Mouse (Mus musculus): ENCODE measurements at regions not wholly inside any gene's neighbourhood (a gene's known extent, or its start where the extent isn't known, plus 50 kb on each side); places are given as distances from the start of the nearest gene placed in this dataset.
A peak's percentile ranks its signal among the peaks of the same experiment; 100 is the strongest.
"Not testable (repeated sequence)": the region's sequence is repeated elsewhere in the genome, so short reads cannot be mapped to it uniquely, and the experiment has no call there.

DNA sequence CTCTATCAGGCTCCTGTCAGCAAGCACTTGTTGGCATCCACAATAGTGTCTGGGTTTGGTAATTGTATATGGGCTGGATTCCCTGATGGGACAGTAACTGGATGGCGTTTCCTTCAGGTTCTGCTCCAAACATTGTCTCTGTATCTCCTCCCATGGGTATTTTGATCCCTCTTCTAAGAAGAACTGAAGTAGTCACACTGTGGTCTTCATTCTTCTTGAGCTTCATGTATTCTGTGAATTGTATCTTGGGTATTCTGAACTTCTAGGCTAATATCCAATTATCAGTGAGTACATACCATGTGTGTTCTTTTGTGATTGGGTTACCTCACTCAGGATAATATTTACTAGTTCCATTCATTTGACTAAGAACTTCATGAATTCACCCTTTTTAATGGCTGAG, 119.2 kb upstream of the Gm21119 start:
- H3K9ac ChIP-seq (ENCODE audit: low read depth, low read length); H3K36me3 ChIP-seq (ENCODE audit: control insufficient read depth, insufficient read depth, low read length); H3K27ac ChIP-seq; H3K79me2 ChIP-seq (replicated peaks; ENCODE audit: control insufficient read depth, insufficient read depth, low read length); H3K4me1 ChIP-seq (ENCODE audit: control insufficient read depth, insufficient read depth, low read length); H3K4me3 ChIP-seq; H3K27me3 ChIP-seq (ENCODE audit: control insufficient read depth, insufficient read depth, low read length); intact Hi-C loops (cut with DNase I): not testable (repeated sequence)
- peak in 1 of 2 experiments; percentile 8 for DNase-seq
- no CpG with 5 or more reads among the region's 1 CpGs for WGBS

DNA sequence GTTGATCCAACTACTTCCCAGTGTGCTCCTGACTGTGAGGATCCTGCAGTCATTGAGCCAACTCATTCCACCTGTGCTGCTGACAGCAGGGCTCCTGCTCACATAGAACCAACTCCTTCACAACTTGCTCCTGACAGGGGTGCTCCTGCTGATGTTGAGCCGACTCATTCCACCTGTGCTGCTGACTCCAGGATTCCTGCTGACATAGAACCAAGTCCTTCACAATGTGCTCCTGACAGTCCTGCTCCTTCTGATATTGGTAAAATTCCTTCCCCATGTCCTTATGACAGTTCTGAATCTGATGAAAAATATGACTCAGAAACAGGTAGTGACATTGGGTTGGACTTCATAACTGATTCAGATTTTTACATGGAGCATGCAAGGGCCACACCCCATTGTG, 100.8 kb upstream of the Gm21119 start:
- not testable (repeated sequence) for DNase-seq
- WGBS: 61% methylated on average over 1 of the region's 1 CpGs

DNA sequence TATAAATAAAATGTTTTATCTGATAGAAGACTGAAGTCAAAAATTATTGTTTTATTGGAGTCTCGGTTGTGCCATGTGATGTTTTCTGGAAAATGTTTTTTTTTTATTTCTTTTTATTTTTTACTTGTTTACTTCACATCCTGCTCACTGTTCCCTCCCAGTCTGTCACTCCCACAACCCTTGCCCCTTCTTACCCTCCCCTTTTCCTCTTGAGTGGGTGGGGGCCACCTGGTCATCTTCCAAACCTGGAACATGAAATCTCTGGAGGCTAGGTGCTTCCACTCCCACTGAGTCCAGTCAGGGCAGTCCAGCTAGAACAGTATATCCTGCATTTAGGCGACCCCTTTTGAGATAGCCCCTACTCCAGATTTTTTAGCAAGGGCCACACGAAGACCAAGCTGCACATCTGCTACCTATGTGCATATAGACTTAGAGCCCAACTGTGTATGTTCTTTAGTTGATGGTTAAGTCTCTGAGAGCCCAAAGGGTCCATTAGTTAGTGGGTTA, 98.3 kb upstream of the Gm21119 start:
- intact Hi-C loops (cut with DNase I); H3K27me3 ChIP-seq (ENCODE audit: control insufficient read depth, insufficient read depth, low read length); H3K4me1 ChIP-seq (ENCODE audit: control insufficient read depth, insufficient read depth, low read length); H3K9ac ChIP-seq (ENCODE audit: low read depth, low read length); H3K79me2 ChIP-seq (replicated peaks; ENCODE audit: control insufficient read depth, insufficient read depth, low read length); H3K4me3 ChIP-seq; H3K36me3 ChIP-seq (ENCODE audit: control insufficient read depth, insufficient read depth, low read length); H3K27ac ChIP-seq: not testable (repeated sequence)
- WGBS: 49% methylated on average over 3 of the region's 3 CpGs
- DNase-seq: peak in 1 of 2 experiments; percentile 6

More for the DNA sequence above, 100.8 kb upstream of the Gm21119 start:
- H3K36me3 ChIP-seq (ENCODE audit: control insufficient read depth, insufficient read depth, low read length); H3K9ac ChIP-seq (ENCODE audit: low read depth, low read length); H3K27ac ChIP-seq; H3K79me2 ChIP-seq (replicated peaks; ENCODE audit: control insufficient read depth, insufficient read depth, low read length); H3K27me3 ChIP-seq (ENCODE audit: control insufficient read depth, insufficient read depth, low read length); H3K4me1 ChIP-seq (ENCODE audit: control insufficient read depth, insufficient read depth, low read length); H3K4me3 ChIP-seq; intact Hi-C loops (cut with DNase I): not testable (repeated sequence)

- H3K4me1 ChIP-seq (ENCODE audit: control insufficient read depth, insufficient read depth, low read length); H3K9ac ChIP-seq (ENCODE audit: low read depth, low read length): not testable (repeated sequence)
Observed at GRCm38 (mm10) chr8:20517551-20517950, 97.2 kb upstream of the Gm21119 start.

DNA sequence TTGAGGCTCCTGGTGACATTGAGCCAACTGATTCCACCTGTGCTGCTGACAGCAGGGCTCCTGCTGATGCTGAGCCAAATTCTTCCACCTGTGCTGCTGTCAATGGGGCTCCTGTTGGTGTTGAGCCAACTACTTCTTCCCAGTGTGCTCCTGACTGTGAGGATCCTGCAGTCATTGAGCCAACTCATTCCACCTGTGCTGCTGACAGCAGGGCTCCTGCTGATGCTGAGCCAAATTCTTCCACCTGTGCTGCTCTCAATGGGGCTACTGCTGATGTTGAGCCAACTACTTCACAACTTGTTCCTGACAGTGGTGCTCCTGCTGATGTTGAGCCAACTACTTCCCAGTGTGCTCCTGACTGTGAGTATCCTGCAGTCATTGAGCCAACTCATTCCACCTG, 90.2 kb upstream of the Gm21119 start:
- H3K4me1 ChIP-seq (ENCODE audit: control insufficient read depth, insufficient read depth, low read length); H3K36me3 ChIP-seq (ENCODE audit: control insufficient read depth, insufficient read depth, low read length); intact Hi-C loops (cut with DNase I); H3K79me2 ChIP-seq (replicated peaks; ENCODE audit: control insufficient read depth, insufficient read depth, low read length); H3K9ac ChIP-seq (ENCODE audit: low read depth, low read length); H3K27me3 ChIP-seq (ENCODE audit: control insufficient read depth, insufficient read depth, low read length); H3K4me3 ChIP-seq; DNase-seq; H3K27ac ChIP-seq: not testable (repeated sequence)

More at GRCm38 (mm10) chr8:20517551-20517950, 97.2 kb upstream of the Gm21119 start:
- 24% methylated on average over 1 of the region's 1 CpGs for WGBS
- intact Hi-C loops (cut with DNase I); H3K27ac ChIP-seq; H3K27me3 ChIP-seq (ENCODE audit: control insufficient read depth, insufficient read depth, low read length); H3K79me2 ChIP-seq (replicated peaks; ENCODE audit: control insufficient read depth, insufficient read depth, low read length); H3K4me3 ChIP-seq; DNase-seq; H3K36me3 ChIP-seq (ENCODE audit: control insufficient read depth, insufficient read depth, low read length): not testable (repeated sequence)

DNA sequence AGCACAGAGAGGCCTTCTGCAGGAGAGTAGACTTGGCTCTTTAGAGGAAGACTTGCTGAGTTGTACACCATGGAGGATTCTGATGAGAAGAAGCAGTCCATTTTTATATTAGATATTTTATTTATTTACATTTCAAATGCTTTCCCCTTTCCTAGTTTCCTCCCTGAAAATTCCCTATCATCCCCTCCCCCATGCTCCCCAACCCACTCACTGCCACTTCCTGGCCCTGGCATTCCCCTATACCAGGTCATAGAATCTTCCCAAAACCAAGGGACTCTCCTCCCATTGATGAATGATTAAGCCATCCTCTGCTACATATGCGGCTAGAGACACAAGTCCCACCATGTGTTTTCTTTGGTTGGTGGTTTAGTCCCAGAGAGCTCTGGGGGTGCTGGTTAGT, 85.7 kb upstream of the Gm21119 start:
- DNase-seq; H3K4me3 ChIP-seq; H3K79me2 ChIP-seq (replicated peaks; ENCODE audit: control insufficient read depth, insufficient read depth, low read length); H3K27ac ChIP-seq; intact Hi-C loops (cut with DNase I); H3K9ac ChIP-seq (ENCODE audit: low read depth, low read length); H3K4me1 ChIP-seq (ENCODE audit: control insufficient read depth, insufficient read depth, low read length); H3K36me3 ChIP-seq (ENCODE audit: control insufficient read depth, insufficient read depth, low read length); H3K27me3 ChIP-seq (ENCODE audit: control insufficient read depth, insufficient read depth, low read length): not testable (repeated sequence)
- no CpG with 5 or more reads among the region's 1 CpGs for WGBS

- H3K79me2 ChIP-seq (replicated peaks; ENCODE audit: control insufficient read depth, insufficient read depth, low read length); H3K27me3 ChIP-seq (ENCODE audit: control insufficient read depth, insufficient read depth, low read length); DNase-seq; intact Hi-C loops (cut with DNase I); H3K27ac ChIP-seq; H3K4me1 ChIP-seq (ENCODE audit: control insufficient read depth, insufficient read depth, low read length); H3K36me3 ChIP-seq (ENCODE audit: control insufficient read depth, insufficient read depth, low read length); H3K4me3 ChIP-seq; H3K9ac ChIP-seq (ENCODE audit: low read depth, low read length): not testable (repeated sequence)
- 90% methylated on average over 4 of the region's 4 CpGs for WGBS
Observed at GRCm38 (mm10) chr8:20539031-20539430, 75.7 kb upstream of the Gm21119 start.

DNA sequence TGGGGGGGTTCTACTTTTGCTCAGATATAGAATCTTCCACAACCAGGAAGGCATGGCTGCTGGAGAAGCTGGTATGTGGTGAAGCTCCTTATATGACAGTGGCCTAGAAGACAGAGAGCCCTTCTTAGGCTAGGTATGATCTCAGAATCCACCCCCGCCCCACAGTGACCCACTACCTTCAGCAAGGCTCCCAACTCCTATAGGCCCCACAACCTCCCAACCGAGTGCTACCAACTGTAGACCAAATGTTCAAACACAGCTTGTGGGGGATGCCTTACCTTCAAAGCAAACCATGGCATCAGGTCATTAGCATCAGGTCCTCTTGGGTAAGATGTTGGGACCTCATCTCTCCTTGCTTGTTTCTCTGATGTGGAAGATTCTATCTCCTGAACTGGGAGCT, 70.6 kb upstream of the Gm21119 start:
- WGBS: 64% methylated on average over 2 of the region's 2 CpGs
- H3K36me3 ChIP-seq (ENCODE audit: control insufficient read depth, insufficient read depth, low read length); H3K27me3 ChIP-seq (ENCODE audit: control insufficient read depth, insufficient read depth, low read length); H3K27ac ChIP-seq; H3K4me3 ChIP-seq; DNase-seq; H3K79me2 ChIP-seq (replicated peaks; ENCODE audit: control insufficient read depth, insufficient read depth, low read length); H3K9ac ChIP-seq (ENCODE audit: low read depth, low read length); intact Hi-C loops (cut with DNase I); H3K4me1 ChIP-seq (ENCODE audit: control insufficient read depth, insufficient read depth, low read length): not testable (repeated sequence)

GRCm38 (mm10) chr8:20545347-20545746, 69.4 kb upstream of the Gm21119 start:
- intact Hi-C loops (cut with DNase I); H3K4me3 ChIP-seq; H3K27me3 ChIP-seq (ENCODE audit: control insufficient read depth, insufficient read depth, low read length); H3K36me3 ChIP-seq (ENCODE audit: control insufficient read depth, insufficient read depth, low read length); H3K9ac ChIP-seq (ENCODE audit: low read depth, low read length); DNase-seq; H3K79me2 ChIP-seq (replicated peaks; ENCODE audit: control insufficient read depth, insufficient read depth, low read length); H3K27ac ChIP-seq; H3K4me1 ChIP-seq (ENCODE audit: control insufficient read depth, insufficient read depth, low read length): not testable (repeated sequence)
- WGBS: 43% methylated on average over 2 of the region's 2 CpGs

DNA sequence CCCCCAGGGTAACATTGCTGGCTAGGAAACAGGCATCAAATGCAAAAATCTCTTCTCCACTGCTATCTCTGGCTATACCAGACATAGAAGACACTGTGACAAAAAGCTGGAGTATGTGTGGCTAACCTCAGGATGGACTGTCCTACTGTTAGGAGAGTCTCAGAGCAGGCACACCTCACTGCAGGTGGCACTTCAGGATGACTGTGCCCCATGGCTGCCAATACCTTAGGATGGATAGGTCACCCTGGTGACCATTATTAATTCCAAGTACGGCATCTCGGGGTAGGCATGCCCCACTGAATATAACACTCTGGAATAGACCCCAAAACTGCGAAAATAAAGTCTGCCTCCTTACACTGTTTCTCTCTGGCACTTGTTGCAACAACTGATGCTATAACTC, 68.3 kb upstream of the Gm21119 start:
- DNase-seq; intact Hi-C loops (cut with DNase I); H3K79me2 ChIP-seq (replicated peaks; ENCODE audit: control insufficient read depth, insufficient read depth, low read length); H3K27ac ChIP-seq; H3K4me1 ChIP-seq (ENCODE audit: control insufficient read depth, insufficient read depth, low read length); H3K9ac ChIP-seq (ENCODE audit: low read depth, low read length); H3K27me3 ChIP-seq (ENCODE audit: control insufficient read depth, insufficient read depth, low read length); H3K36me3 ChIP-seq (ENCODE audit: control insufficient read depth, insufficient read depth, low read length); H3K4me3 ChIP-seq: not testable (repeated sequence)
- no CpG with 5 or more reads among the region's 3 CpGs for WGBS

Measured in heart, adult 2 months (tissue).